Mouse (Mus musculus) limb, embryonic 13.5 days (tissue): ENCODE results near the gene Serinc2. TPM values are rescaled to one million over a fixed set of nuclear protein-coding genes. Genes with fewer than 3 reads are reported as not detected.
A peak's percentile ranks its signal among the peaks of the same experiment; 100 is the strongest.

Experiments
- ATAC-seq: fragments of 200-750 bp; cut with Nextera tagmentation; 2 replicates; pipeline ENCODE4 v1.8.0; 2017; ENCODE audit warnings: low read depth, moderate number of reproducible peaks, moderate TSS enrichment; ENCODE audit not compliant: low FRiP score
- H3K27ac ChIP-seq: fragments of 300-500 bp; sonication (generic); 2 replicates; pipeline ENCODE4 v1.5.1; 2015; ENCODE audit warnings: inconsistent platforms, mild to moderate bottlenecking, moderate library complexity
- H3K27me3 ChIP-seq: fragments of 300-500 bp; sonication (generic); 2 replicates; pipeline ENCODE4 v1.6.1; 2015; ENCODE audit warnings: mild to moderate bottlenecking, inconsistent platforms
- H3K36me3 ChIP-seq: fragments of 300-500 bp; sonication (generic); 2 replicates; pipeline ENCODE4 v1.6.1; 2015; ENCODE audit warnings: inconsistent platforms, mild to moderate bottlenecking, moderate library complexity
- H3K4me1 ChIP-seq: fragments of 300-500 bp; sonication (generic); 2 replicates; pipeline ENCODE4 v1.6.1; 2015; ENCODE audit warnings: inconsistent platforms
- H3K4me2 ChIP-seq: fragments of 300-500 bp; sonication (generic); replicated peaks from 2 replicates; pipeline ENCODE4 v1.6.1; 2015; ENCODE audit warnings: inconsistent platforms, mild to moderate bottlenecking, moderate library complexity
- H3K4me3 ChIP-seq: fragments of 300-500 bp; sonication (generic); 2 replicates; pipeline ENCODE4 v1.5.1; 2015; ENCODE audit warnings: moderate library complexity, mild to moderate bottlenecking, inconsistent platforms
- H3K9ac ChIP-seq: fragments of 300-500 bp; sonication (generic); 2 replicates; pipeline ENCODE4 v1.6.1; 2015; ENCODE audit warnings: mild to moderate bottlenecking, inconsistent platforms
- H3K9me3 ChIP-seq: fragments of 300-500 bp; sonication (generic); 2 replicates; pipeline ENCODE4 v1.6.1; 2016; ENCODE audit warnings: inconsistent platforms
- WGBS: fragments of 180-500 bp; shearing (Covaris S2); methylation state at CpG from one replicate; pipeline ENCODE4 v1.1.7; 2015; 5-methylcytosine and 5-hydroxymethylcytosine counted together
- polyA plus RNA-seq: library from polyadenylated mRNA; unstranded; fragments of >200 nt; fragmentation: Nextera tagmentation; extraction: Ambion mirVana; gene quantifications from 2 replicates; pipeline ENCODE4 v1.2.1, GENCODE M21; 2015

The Serinc2 gene
- polyA plus RNA-seq, 1 experiment from 2014 or later, result 223 TPM

DNA sequence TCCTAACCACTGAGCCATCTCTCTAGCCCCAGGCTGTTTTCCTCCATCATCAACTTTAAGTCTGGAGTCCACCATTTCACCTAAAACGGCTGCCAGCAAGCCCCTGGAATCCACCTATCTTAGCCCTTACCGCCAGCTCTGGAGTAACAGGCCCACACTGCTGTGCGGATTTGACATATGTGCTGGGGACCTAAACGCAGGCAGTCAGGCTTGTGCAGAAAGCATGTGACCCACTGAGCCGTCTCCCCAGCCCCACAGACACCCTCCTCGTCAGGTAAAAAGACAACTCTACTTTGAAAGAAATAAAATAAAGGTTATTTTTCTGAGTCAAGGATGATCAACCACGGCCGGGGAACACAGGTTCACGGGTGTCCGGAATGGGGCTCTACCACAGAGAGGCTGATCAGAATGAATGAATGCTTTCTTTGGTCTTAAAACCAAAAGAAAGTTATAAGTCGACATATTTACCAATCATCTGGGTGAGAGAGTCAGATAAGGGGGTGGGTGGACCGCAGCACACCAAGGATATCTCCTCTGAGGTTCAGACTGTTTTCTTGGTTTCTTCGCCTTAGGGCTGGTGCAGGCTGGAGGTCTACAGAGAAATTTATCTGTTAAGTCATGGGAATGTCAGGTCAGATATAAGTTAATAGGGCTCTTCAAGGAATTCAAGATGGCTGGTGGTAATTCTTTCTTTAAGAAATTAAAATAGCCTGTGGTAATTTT lies 17.4 kb upstream of the Serinc2 start:
- Histone ChIP-seq H3K9ac (no peak overlapping the region), H3K4me2 (no peak overlapping the region), H3K9me3 (no peaks in the 10 kb centered on the region), H3K36me3 (no peaks in the 10 kb centered on the region), H3K27ac (no peak overlapping the region), H3K4me3 (no peak overlapping the region), H3K4me1 (0 out of 2 replicates have a peak, but pooled peaks cover 4% of the 10 kb centered on the region), H3K27me3 (0 out of 2 replicates have a peak, but pooled peaks cover 5% of the 10 kb centered on the region)
- WGBS, result 83% methylated on average over 13 of the region's 13 CpGs
- no peak for ATAC-seq

DNA sequence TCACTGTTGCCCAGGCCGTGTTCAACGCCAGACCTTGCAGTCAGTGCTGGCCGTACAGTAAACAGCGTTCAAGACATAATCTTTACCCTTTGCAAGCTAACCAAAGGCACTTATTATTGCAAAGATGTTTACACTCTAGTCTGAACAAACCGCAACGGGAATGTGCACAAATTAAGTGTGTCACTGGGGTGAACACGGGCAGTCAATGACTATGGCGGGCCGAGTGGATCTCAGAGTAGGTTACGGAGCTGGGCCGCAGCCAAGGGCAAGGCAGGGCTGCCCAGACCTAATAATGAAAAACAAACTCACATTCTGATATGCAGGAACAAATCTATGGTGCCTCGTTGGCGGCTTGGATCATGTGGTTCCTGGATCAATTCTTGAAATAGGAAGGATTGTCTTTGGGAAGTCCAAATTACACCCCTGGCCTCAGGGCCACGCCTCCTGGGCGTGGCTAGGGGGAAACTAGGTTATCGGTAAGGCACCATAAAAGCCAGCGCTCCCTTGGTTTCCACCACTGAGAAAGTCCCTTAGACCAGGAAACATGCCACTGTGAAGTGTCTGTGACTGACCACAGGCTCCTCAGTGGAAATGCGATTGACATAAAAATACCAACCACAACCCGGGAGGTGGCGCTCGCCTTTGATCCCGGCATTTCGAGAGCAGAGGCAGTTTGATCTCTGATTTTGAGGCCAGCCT lies 16.2 kb upstream of the Serinc2 start:
- no peak for ATAC-seq
- 0 out of 2 replicates have a peak, but pooled peaks cover 5% of the 10 kb centered on the region for H3K27me3 ChIP-seq

GRCm38 (mm10) chr4:130294513-130294912 lies 15.5 kb upstream of the Serinc2 start:
- no peak overlapping the region for H3K4me3 ChIP-seq
- no peak overlapping the region for H3K9ac ChIP-seq
- 88% methylated on average over 8 of the region's 8 CpGs for WGBS
- no peak overlapping the region for H3K27ac ChIP-seq
- H3K9me3 ChIP-seq, result no peaks in the 10 kb centered on the region
- H3K36me3 ChIP-seq, result no peaks in the 10 kb centered on the region
- no peak for ATAC-seq
- H3K4me1 ChIP-seq, result 0 out of 2 replicates have a peak, but pooled peaks cover 4% of the 10 kb centered on the region
- H3K4me2 ChIP-seq, result no peak overlapping the region
- H3K27me3 ChIP-seq, result 0 out of 2 replicates have a peak, but pooled peaks cover 5% of the 10 kb centered on the region

More for the DNA sequence above, 16.2 kb upstream of the Serinc2 start:
- Histone ChIP-seq H3K9me3 (no peaks in the 10 kb centered on the region), H3K4me3 (no peak overlapping the region), H3K36me3 (no peaks in the 10 kb centered on the region), H3K4me2 (peak overlapping the region; percentile 23; the same call in 1 of the 2 replicates), H3K4me1 (0 out of 2 replicates have a peak, but pooled peaks cover 4% of the 10 kb centered on the region), H3K27ac (no peak overlapping the region), H3K9ac (no peak overlapping the region)
- WGBS, result 46% methylated on average over 23 of the region's 23 CpGs

GRCm38 (mm10) chr4:130292271-130292670 lies 13.3 kb upstream of the Serinc2 start:
- Histone ChIP-seq H3K27ac (no peak overlapping the region), H3K9ac (no peak overlapping the region), H3K4me3 (no peak overlapping the region), H3K36me3 (no peaks in the 10 kb centered on the region), H3K4me2 (no peak overlapping the region), H3K9me3 (no peaks in the 10 kb centered on the region), H3K27me3 (0 out of 2 replicates have a peak, but pooled peaks cover 5% of the 10 kb centered on the region), H3K4me1 (0 out of 2 replicates have a peak, but pooled peaks cover 4% of the 10 kb centered on the region)
- 2% methylated on average over 4 of the region's 4 CpGs for WGBS
- 0 out of 2 replicates have a peak, but pooled peaks have one; percentile 61 for ATAC-seq

DNA sequence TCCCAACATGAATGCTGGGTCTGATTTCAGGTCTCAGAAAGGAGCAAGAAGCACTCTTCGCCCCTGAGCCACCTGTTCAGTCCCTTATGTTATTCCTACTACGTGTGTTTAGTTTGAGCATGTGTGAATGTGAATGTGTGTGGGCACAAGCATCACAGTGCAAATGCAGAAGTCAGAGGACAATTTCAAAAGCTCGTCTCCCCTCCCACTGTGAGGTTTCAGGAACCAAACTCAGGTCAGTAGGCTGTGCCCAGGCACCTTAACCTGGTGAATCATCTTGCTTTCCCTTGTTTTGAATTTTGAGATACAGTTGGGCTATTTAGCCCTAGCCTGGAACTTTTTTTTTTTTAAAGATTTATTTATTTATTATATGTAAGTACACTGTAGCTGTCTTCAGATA lies 10.8 kb upstream of the Serinc2 start:
- Histone ChIP-seq H3K9ac (no peak overlapping the region), H3K4me3 (no peak overlapping the region), H3K4me1 (no peaks in the 10 kb centered on the region), H3K36me3 (no peaks in the 10 kb centered on the region), H3K27ac (no peak overlapping the region), H3K4me2 (no peak overlapping the region), H3K27me3 (peaks cover 6% of the 10 kb centered on the region; the same call in 1 of the 2 replicates), H3K9me3 (no peaks in the 10 kb centered on the region)
- ATAC-seq, result no peak
- 70% methylated on average over 3 of the region's 3 CpGs for WGBS

DNA sequence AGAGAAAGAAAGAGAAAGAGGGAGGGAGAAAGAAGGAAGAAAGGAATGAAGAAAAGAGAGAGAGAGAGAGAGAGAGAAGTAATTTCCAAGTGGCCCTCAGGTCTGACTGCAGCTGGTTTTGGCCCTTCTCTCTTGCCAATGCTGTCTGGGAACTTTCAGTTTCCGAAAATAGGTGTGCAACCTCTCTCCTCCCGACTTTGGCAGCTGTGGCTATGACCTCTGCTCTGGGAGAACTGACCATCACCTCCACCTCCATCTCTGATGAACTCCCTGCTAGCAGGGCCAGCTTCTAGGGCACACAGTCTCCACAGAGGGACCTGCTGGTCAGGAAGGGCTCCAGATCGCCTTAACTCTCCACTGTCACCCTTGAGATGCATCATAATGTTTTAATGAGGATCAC lies 7.5 kb upstream of the Serinc2 start:
- Histone ChIP-seq H3K9ac (no peak overlapping the region), H3K27ac (no peak overlapping the region), H3K27me3 (peaks cover 6% of the 10 kb centered on the region; the same call in 1 of the 2 replicates), H3K36me3 (no peaks in the 10 kb centered on the region), H3K4me3 (no peak overlapping the region), H3K4me2 (no peak overlapping the region), H3K4me1 (no peaks in the 10 kb centered on the region), H3K9me3 (no peaks in the 10 kb centered on the region)
- ATAC-seq, result no peak
- 50% methylated on average over 3 of the region's 3 CpGs for WGBS

DNA sequence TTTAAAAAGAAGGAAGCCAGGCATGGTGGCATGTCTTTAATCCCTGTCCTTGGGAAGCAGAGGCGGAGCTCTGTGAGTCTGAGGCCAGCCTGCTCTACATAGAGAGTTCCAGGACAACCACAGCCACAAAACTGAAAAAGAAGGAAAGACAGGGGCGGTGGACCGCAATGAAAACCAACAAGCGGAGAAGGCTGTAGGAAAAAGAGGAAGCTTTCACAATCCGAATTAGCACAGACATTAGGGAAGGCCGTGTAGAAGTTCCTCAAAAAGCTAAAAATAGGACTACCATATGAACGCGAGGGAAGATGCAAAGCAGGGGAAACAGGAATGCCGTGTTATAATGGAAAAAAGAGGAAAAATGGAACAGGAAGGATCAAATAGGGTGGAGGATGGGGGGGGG lies 4.8 kb upstream of the Serinc2 start:
- Histone ChIP-seq H3K27ac (no peak overlapping the region), H3K4me1 (no peaks in the 10 kb centered on the region), H3K4me3 (no peak overlapping the region), H3K27me3 (peaks cover 10% of the 10 kb centered on the region; the same call in 1 of the 2 replicates), H3K4me2 (no peak overlapping the region), H3K36me3 (no peaks in the 10 kb centered on the region), H3K9me3 (no peaks in the 10 kb centered on the region), H3K9ac (no peak overlapping the region)
- WGBS, result 82% methylated on average over 9 of the region's 9 CpGs
- no peak for ATAC-seq

GRCm38 (mm10) chr4:130282856-130283255 lies 3.9 kb upstream of the Serinc2 start:
- 52% methylated on average over 5 of the region's 5 CpGs for WGBS

DNA sequence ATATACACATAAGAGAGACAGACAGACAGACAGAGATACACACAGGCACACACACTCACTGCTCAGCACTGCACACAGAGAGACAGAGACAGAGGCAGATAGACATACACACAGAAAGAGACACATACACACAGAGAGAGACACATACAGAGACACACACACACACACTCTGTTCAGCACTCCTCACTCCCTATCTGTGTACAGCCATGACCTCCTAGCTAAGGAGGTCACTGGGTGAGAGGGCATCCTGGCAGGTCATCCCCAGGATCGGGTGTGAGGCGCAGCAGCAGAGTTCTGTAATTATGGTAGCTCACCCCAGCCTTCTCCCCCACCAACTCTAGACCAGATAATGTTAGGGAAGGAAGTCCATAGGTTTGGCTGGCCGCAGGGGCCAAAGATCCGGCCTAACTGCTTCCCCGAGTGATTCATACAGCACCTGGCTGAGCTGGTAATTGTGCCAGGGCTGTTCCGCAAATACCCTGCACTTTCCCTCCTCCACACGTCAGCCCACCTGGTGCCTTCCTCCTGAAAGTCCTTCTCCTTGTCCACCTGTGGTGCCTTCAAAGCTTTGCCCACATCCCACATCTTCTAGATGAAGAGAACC lies 2.3 kb downstream of the Serinc2 start:
- 56% methylated on average over 7 of the region's 7 CpGs for WGBS

More at GRCm38 (mm10) chr4:130282856-130283255, 3.9 kb upstream of the Serinc2 start:
- H3K27ac ChIP-seq, result no peak overlapping the region
- peaks cover 10% of the 10 kb centered on the region; the same call in 1 of the 2 replicates for H3K27me3 ChIP-seq
- H3K36me3 ChIP-seq, result no peaks in the 10 kb centered on the region
- H3K9me3 ChIP-seq, result no peaks in the 10 kb centered on the region
- no peak overlapping the region for H3K9ac ChIP-seq
- no peak for ATAC-seq
- no peak overlapping the region for H3K4me3 ChIP-seq
- no peak overlapping the region for H3K4me2 ChIP-seq
- H3K4me1 ChIP-seq, result no peaks in the 10 kb centered on the region

GRCm38 (mm10) chr4:130275823-130276105 lies 3.2 kb downstream of the Serinc2 start:
- peaks cover 21% of the 10 kb centered on the region for H3K4me1 ChIP-seq
- no peak for ATAC-seq
- H3K9ac ChIP-seq, result peak overlapping the region; percentile 96
- no peaks in the 10 kb centered on the region for H3K9me3 ChIP-seq
- H3K27me3 ChIP-seq, result peaks cover 13% of the 10 kb centered on the region; the same call in 1 of the 2 replicates
- H3K4me3 ChIP-seq, result peak overlapping the region; percentile 83
- 44% methylated on average over 5 of the region's 5 CpGs for WGBS
- H3K27ac ChIP-seq, result peak overlapping the region; percentile 6; the same call in 1 of the 2 replicates
- peaks cover 5% of the 10 kb centered on the region for H3K36me3 ChIP-seq
- peak overlapping the region; percentile 84 for H3K4me2 ChIP-seq

More for the DNA sequence above, 2.3 kb downstream of the Serinc2 start:
- no peak overlapping the region for H3K9ac ChIP-seq
- H3K27me3 ChIP-seq, result peaks cover 13% of the 10 kb centered on the region; the same call in 1 of the 2 replicates
- no peak overlapping the region for H3K27ac ChIP-seq
- no peaks in the 10 kb centered on the region for H3K9me3 ChIP-seq
- no peak overlapping the region for H3K4me2 ChIP-seq
- no peak overlapping the region for H3K4me3 ChIP-seq
- H3K4me1 ChIP-seq, result peaks cover 21% of the 10 kb centered on the region
- no peak for ATAC-seq
- no peaks in the 10 kb centered on the region for H3K36me3 ChIP-seq

GRCm38 (mm10) chr4:130275016-130275822 lies 3.8 kb downstream of the Serinc2 start:
- peak; percentile 58 for ATAC-seq
- H3K27ac ChIP-seq, result peak overlapping the region; percentile 86
- peak overlapping the region; percentile 96 for H3K9ac ChIP-seq
- H3K27me3 ChIP-seq, result peaks cover 13% of the 10 kb centered on the region; the same call in 1 of the 2 replicates
- H3K9me3 ChIP-seq, result no peaks in the 10 kb centered on the region
- peak overlapping the region; percentile 83 for H3K4me3 ChIP-seq
- peaks cover 21% of the 10 kb centered on the region for H3K4me1 ChIP-seq
- under 1% methylated on average over 60 of the region's 62 CpGs for WGBS
- peaks cover 9% of the 10 kb centered on the region for H3K36me3 ChIP-seq
- H3K4me2 ChIP-seq, result peak overlapping the region; percentile 84
